Mouse (Mus musculus): Measurements from ENCODE around the gene Smarcd1.

- no peak for TF ChIP-seq CTCF (IDR thresholded peaks at IDR 0.05; ENCODE audit: low read depth)
- TF ChIP-seq EP300 (IDR thresholded peaks at IDR 0.05; ENCODE audit: low read depth): no peak
These were observed 40.7 kb upstream of the Smarcd1 start for GRCm38 (mm10) chr15:99661121-99661830.

All from liver, embryonic 14.5 days (tissue).